Mouse (Mus musculus): Measurements from ENCODE around the gene Igf2bp3.

DNA sequence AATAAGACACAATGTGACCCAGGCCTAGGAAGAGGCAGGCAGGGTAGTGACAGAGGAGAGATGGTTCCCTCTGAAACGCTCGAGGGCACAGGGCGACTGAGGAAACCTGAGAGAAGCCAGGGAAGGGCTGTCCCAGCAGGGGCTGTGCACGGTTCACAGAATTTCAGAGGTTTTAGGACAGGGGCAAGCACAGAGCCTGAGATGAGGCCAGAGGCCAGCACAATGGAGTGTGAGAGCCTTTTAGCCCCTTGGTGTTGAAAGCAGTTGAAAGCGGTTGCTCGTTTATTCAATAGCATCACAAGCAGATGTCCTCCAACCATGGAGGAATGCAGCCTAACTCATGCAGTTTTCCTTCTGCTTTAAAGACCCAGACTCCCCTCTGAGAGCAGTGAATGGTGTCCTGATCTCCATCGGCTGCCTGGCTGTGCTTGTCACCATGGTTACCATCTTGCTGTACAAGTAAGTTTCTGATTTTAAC, 159.5 kb downstream of the Igf2bp3 start:
- TF ChIP-seq CTCF (IDR thresholded peaks at IDR 0.05; ENCODE audit: borderline replicate concordance, insufficient read depth, low read length) (no peak), POLR2A (IDR thresholded peaks at IDR 0.05; ENCODE audit: low read depth, low read length) (no peak)

Measured in embryonic fibroblast, embryonic 13.5 days (primary cell).